Mouse (Mus musculus): ENCODE measurements around the gene Cenpi. TPM values are rescaled to one million over a fixed set of nuclear protein-coding genes. Genes with fewer than 3 reads are reported as not detected.

The Cenpi gene
- 16.3 and 17.4 TPM in 2 replicates for polyA plus RNA-seq (2011; ENCODE audit: insufficient read depth, insufficient read length, low replicate concordance, missing spikeins)

GRCm38 (mm10) chrX:134307534-134308274 lies at the start of gene Cenpi:
Gene Cenpi (plus strand): TSS chrX:134308084.
- peak within 1 kb of the TSS; percentile 61 for H3K27ac ChIP-seq (ENCODE audit: control insufficient read depth, insufficient read depth, low read depth, low read length, poor library complexity)
- H3K4me1 ChIP-seq (ENCODE audit: control insufficient read depth, insufficient read depth, low read length), result no peaks in the 10 kb centered on the region
- TF ChIP-seq POLR2A (IDR thresholded peaks at IDR 0.05; ENCODE audit: borderline replicate concordance, control insufficient read depth, low read depth, low read length), result peak; percentile 62; the same call in 1 of the 2 replicates
- TF ChIP-seq CTCF (IDR thresholded peaks at IDR 0.05; ENCODE audit: control insufficient read depth, insufficient read depth, low read length), result no peak
- WGBS, result 12% methylated on average over 36 of the region's 36 CpGs
- H3K4me3 ChIP-seq (replicated peaks; ENCODE audit: control insufficient read depth, low read depth, low read length), result peak within 1 kb of the TSS; percentile 85

GRCm38 (mm10) chrX:134261191-134261590 lies 46.7 kb upstream of the Cenpi start:
- Histone ChIP-seq H3K4me3 (replicated peaks; ENCODE audit: control insufficient read depth, low read depth, low read length) (no peak overlapping the region), H3K27ac (ENCODE audit: control insufficient read depth, insufficient read depth, low read depth, low read length, poor library complexity) (no peak overlapping the region), H3K4me1 (ENCODE audit: control insufficient read depth, insufficient read depth, low read length) (no peaks in the 10 kb centered on the region)
- 78% methylated on average over 5 of the region's 5 CpGs for WGBS
- TF ChIP-seq CTCF (IDR thresholded peaks at IDR 0.05; ENCODE audit: control insufficient read depth, insufficient read depth, low read length), result no peak
- TF ChIP-seq POLR2A (IDR thresholded peaks at IDR 0.05; ENCODE audit: borderline replicate concordance, control insufficient read depth, low read depth, low read length), result no peak

GRCm38 (mm10) chrX:134262129-134262528 lies 45.8 kb upstream of the Cenpi start:
- WGBS, result 92% methylated on average over 11 of the region's 11 CpGs
- Histone ChIP-seq H3K27ac (ENCODE audit: control insufficient read depth, insufficient read depth, low read depth, low read length, poor library complexity) (no peak overlapping the region), H3K4me1 (ENCODE audit: control insufficient read depth, insufficient read depth, low read length) (no peaks in the 10 kb centered on the region), H3K4me3 (replicated peaks; ENCODE audit: control insufficient read depth, low read depth, low read length) (no peak overlapping the region)
- TF ChIP-seq CTCF (IDR thresholded peaks at IDR 0.05; ENCODE audit: control insufficient read depth, insufficient read depth, low read length) (no peak), POLR2A (IDR thresholded peaks at IDR 0.05; ENCODE audit: borderline replicate concordance, control insufficient read depth, low read depth, low read length) (no peak)

GRCm38 (mm10) chrX:134275715-134276114 lies 32.2 kb upstream of the Cenpi start:
- no peaks in the 10 kb centered on the region for H3K4me1 ChIP-seq (ENCODE audit: control insufficient read depth, insufficient read depth, low read length)
- H3K4me3 ChIP-seq (replicated peaks; ENCODE audit: control insufficient read depth, low read depth, low read length), result no peak overlapping the region
- WGBS, result 36% methylated on average over 6 of the region's 6 CpGs
- TF ChIP-seq POLR2A (IDR thresholded peaks at IDR 0.05; ENCODE audit: borderline replicate concordance, control insufficient read depth, low read depth, low read length) (no peak), CTCF (IDR thresholded peaks at IDR 0.05; ENCODE audit: control insufficient read depth, insufficient read depth, low read length) (no peak)
- H3K27ac ChIP-seq (ENCODE audit: control insufficient read depth, insufficient read depth, low read depth, low read length, poor library complexity), result no peak overlapping the region

- Histone ChIP-seq H3K27ac (ENCODE audit: control insufficient read depth, insufficient read depth, low read depth, low read length, poor library complexity) (peak within 1 kb of the TSS; percentile 61; the same call in 1 of the 2 replicates), H3K4me3 (replicated peaks; ENCODE audit: control insufficient read depth, low read depth, low read length) (peak within 1 kb of the TSS; percentile 90), H3K4me1 (ENCODE audit: control insufficient read depth, insufficient read depth, low read length) (no peaks in the 10 kb centered on the region)
- no peak for TF ChIP-seq CTCF (IDR thresholded peaks at IDR 0.05; ENCODE audit: control insufficient read depth, insufficient read depth, low read length)
- no peak for TF ChIP-seq POLR2A (IDR thresholded peaks at IDR 0.05; ENCODE audit: borderline replicate concordance, control insufficient read depth, low read depth, low read length)
- whole genome bisulfite sequencing, result 12% methylated on average over 26 of the region's 26 CpGs
These were observed 31.4 kb upstream of the Cenpi start, which contains the start of gene Trmt2b for GRCm38 (mm10) chrX:134276275-134277160. Gene Trmt2b (minus strand): TSS chrX:134276984.

- TF ChIP-seq POLR2A (IDR thresholded peaks at IDR 0.05; ENCODE audit: borderline replicate concordance, control insufficient read depth, low read depth, low read length) (no peak), CTCF (IDR thresholded peaks at IDR 0.05; ENCODE audit: control insufficient read depth, insufficient read depth, low read length) (no peak)
- Histone ChIP-seq H3K27ac (ENCODE audit: control insufficient read depth, insufficient read depth, low read depth, low read length, poor library complexity) (no peak overlapping the region), H3K4me1 (ENCODE audit: control insufficient read depth, insufficient read depth, low read length) (no peaks in the 10 kb centered on the region), H3K4me3 (replicated peaks; ENCODE audit: control insufficient read depth, low read depth, low read length) (no peak overlapping the region)
- 80% methylated on average over 3 of the region's 3 CpGs for WGBS
These were observed 27.4 kb upstream of the Cenpi start for GRCm38 (mm10) chrX:134280531-134280930.

- WGBS, result 89% methylated on average over 2 of the region's 2 CpGs
- Histone ChIP-seq H3K4me1 (ENCODE audit: control insufficient read depth, insufficient read depth, low read length) (no peaks in the 10 kb centered on the region), H3K4me3 (replicated peaks; ENCODE audit: control insufficient read depth, low read depth, low read length) (no peak overlapping the region), H3K27ac (ENCODE audit: control insufficient read depth, insufficient read depth, low read depth, low read length, poor library complexity) (no peak overlapping the region)
- TF ChIP-seq CTCF (IDR thresholded peaks at IDR 0.05; ENCODE audit: control insufficient read depth, insufficient read depth, low read length), result no peak
These were observed 22.8 kb upstream of the Cenpi start for GRCm38 (mm10) chrX:134285102-134285501.

- Histone ChIP-seq H3K27ac (ENCODE audit: control insufficient read depth, insufficient read depth, low read depth, low read length, poor library complexity) (no peak overlapping the region), H3K4me1 (ENCODE audit: control insufficient read depth, insufficient read depth, low read length) (no peaks in the 10 kb centered on the region), H3K4me3 (replicated peaks; ENCODE audit: control insufficient read depth, low read depth, low read length) (no peak overlapping the region)
- 75% methylated on average over 4 of the region's 4 CpGs for WGBS
- TF ChIP-seq CTCF (IDR thresholded peaks at IDR 0.05; ENCODE audit: control insufficient read depth, insufficient read depth, low read length) (no peak), POLR2A (IDR thresholded peaks at IDR 0.05; ENCODE audit: borderline replicate concordance, control insufficient read depth, low read depth, low read length) (no peak)
These were observed 22.1 kb upstream of the Cenpi start for GRCm38 (mm10) chrX:134285791-134286190.

Measured in bone marrow, adult 2 months (tissue).